Mouse (Mus musculus) kidney, postnatal 14 days (tissue): ENCODE measurements around the gene 1190002N15Rik.

ENCODE experiments used
- DNase-seq: peaks from one replicate; pipeline ENCODE4 v3.0.0; 2022; ENCODE audit warnings: mixed read lengths

1190002N15Rik gene

DNA sequence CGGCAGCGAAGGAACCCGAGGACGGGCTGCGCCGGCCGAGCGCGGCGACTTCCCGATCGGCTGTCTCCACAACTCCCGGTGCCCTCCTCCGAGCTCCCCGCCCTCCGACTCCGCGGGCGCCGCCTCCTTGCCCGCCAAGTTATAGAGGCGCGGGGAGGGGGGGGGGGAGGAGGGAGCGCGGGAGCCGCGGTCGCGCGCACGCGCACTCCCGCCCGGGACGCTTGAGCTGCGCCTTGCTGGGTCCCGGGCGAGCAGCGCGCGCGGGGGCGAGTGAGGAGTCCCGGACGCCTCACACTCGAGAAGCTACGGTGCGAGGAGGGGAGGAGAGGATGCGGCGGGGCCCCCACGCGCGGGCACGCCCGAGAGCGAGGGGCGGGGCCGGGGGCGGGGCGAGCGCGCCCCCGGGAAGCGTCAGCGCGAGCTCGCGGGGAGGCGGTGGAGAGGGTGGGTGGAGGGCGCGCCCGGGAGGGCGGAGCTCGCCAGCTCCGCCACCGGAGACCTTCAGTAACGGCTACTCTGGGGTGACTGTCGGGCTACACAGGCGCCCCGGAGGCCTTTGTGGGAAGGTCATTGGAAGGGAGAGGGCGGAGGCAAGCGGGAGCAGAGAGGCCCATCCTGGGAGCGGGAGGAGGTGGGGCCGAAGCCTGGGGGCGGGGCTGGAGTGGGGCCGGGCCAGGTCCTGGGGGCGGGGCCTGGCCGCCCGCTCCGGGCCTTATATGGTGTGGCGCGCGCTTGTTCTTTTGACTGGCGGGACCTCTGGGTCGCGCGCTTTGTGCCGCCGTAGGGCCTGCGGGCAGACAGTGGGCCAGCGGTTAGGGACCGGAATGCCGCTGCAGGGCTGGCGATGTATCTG, at the start of gene 1190002N15Rik:
1190002N15Rik (minus strand) TSS at position 112 of the 853 bp plus-strand sequence.
- DNase-seq = peak; percentile 97

DNA sequence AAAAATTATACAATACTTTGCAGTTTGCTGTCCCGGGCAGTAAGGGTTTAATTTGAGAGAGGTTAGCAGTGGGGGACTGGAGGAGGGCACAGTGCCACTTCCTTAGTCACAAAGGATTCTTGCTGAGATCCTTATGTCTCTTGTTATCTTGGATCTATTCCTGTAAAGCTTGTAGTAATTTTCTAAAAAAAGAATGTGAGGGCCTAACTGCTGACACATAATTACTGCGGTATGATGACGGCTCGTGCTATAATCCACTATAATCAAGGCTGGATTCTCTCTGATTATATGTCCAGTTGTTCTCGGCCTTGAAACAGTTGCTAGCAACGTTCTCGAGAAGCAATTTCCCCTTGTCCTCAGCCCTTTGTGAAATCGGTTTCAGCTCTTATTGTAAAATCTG, 44.4 kb upstream of the 1190002N15Rik start:
- no peak for DNase-seq

DNA sequence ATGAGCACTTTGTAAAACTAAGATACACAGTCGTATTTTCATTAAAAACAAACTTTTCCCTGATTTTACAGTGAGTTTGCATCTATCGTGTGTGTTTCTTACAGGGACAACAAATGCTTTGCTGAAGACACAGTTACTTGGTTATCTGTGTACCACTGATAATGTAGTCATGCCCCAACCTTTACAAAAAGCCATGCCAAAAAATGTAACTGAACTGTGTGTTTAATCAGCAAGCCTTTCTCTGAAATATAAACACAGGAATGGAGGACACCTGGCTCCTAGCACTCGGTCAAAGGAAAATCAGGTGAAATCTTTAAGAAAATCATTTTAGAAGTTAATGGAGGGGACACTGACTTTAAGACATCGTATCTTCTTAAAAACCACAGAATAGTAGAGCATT, 43.8 kb upstream of the 1190002N15Rik start:
- DNase-seq = no peak

DNA sequence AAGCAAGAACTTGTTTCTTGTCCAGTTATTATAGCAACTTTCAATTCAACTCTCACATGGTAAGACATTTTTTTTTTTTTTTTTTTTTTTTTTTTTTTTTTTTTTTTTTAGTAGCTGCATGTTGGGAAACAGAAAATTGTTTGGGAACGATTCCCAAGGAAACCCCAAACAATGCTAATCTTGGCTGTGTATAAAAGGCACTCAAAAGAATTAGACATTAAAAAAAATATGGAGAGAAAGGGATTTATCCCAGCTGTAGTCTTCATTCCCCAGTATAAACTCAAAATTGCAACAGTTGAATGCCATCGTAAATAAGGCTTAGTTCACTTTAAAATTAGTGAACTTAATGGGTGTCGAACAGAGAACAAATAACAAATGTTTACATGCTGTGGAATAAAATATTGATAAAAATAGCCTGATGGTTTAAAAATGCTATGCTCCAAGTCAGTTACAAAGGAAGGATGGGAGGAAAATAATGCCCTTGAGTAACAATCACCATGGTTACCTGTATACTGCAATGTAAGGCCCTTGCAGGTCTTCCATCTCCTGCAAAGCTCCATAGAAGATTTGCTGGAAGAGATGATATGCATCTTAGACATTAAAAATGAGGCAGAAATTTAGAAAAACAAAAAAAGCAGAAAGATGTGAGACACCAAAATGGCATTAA, 42.3 kb upstream of the 1190002N15Rik start:
- DNase-seq = no peak

DNA sequence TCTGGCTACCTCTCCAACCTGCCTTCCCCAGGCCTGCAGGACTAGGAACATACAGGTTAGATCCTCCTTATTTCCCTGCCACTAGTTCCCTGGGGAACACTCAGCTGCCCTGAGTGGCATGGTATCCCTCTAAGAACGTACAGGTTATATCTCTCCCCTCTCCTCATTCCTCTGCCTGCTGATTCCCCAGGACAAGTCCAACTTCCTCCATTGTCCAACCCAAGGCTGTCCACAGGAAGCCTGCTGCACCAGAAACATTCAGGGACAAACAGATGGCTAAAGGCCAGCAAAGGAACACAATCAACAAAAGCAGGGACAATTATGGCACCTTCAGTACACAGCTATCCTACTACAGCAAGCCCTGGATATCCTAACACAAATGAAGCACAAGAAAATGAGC, 33.9 kb upstream of the 1190002N15Rik start:
- no peak for DNase-seq

DNA sequence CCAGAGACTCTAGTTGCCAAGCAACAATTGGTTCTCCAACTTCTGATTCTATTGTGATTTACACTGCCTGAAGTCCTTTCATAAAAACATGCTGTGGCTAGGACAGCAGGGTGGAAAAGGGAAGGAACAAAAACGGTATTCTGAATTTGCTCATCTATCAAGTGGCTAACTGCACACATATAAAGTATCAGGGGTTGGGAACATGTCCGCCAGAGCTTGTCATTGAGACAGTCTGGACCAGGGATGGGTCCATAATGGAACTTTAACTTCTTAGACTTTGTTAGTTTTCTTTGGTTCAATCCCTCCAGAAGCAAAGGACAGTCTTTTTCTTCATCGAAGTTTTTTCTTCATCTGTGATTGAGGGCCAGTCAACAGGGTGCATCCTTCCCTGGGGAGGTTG, 30.5 kb upstream of the 1190002N15Rik start:
- DNase-seq = no peak

DNA sequence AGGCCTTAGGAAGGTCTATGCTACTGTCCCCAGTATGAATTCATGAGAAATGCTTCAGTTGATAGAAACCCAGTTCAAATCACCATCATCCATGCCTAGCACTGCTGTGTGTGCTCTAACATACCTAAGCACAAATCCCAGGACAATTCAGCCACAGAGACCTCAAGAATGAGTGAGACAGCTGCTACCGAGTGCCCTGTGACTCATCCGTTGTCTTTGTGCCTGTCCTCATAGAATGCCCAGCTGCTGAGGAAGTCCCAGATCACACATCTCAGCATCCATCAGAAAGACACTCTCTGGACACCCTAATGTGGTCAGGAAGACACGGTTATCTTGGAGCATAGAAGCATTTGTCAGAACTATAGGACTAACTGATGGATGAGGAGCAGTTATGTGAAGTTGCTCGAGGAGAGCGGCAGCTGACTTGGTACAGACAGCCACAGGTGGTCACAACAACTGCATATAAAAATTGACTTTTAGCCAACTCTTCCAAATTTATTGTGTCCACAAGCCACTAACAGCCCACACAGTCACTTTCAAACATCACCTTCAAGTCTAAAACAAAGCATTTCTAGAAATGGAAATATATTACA, 29.9 kb upstream of the 1190002N15Rik start:
- no peak for DNase-seq

DNA sequence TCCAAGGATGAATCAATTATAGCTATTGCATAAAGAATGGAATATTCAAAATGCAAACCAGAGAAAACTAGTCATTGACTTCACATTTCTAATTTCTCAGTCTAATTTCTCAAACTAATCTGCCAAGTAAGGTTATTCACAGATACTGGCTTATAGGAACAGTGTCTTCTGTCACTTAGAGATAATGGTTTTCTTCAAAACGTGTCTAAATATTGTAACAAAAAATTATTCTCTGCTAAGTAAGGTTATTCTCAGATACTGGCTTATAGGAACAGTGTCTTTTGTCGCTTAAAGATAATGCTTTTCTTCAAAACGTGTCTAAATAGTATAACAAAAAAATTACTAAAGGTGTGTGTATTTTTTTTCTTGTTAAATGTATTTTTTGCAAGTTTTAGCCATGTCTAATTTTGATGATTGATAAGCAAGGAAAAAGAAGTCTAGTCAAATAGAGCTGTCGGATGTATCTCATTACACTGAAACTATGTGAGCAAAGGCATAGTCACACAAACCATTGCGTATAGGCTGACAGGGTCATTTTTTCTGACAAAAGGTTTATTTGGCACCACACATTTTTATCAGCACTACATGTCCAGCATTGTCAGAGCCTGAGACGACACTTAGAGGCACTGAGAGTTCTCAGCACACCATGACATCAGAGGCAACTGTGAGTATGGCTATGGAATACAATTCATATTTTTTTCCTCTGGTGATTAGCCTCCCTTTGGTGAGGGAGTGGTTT, 19.1 kb upstream of the 1190002N15Rik start:
- DNase-seq = no peak

DNA sequence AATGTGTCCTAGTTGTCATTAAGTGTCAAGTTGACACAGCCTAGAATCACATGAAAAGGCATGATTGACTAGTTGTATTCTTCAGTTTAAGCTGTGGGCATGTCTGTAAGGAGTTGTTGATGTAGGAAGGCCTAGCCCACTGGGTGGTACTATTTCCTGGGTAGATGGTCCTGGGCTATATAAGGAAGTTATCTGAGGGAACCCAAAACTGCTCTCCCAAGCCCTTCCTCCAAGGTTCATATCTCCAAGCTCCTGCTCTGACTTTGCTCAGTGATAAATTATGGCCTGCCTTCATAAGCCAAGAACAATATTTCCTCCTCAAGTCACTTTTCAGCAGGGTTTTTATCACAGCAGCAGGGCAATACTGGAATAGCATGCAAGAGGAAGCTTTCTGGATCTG, 18.4 kb upstream of the 1190002N15Rik start:
- no peak for DNase-seq

DNA sequence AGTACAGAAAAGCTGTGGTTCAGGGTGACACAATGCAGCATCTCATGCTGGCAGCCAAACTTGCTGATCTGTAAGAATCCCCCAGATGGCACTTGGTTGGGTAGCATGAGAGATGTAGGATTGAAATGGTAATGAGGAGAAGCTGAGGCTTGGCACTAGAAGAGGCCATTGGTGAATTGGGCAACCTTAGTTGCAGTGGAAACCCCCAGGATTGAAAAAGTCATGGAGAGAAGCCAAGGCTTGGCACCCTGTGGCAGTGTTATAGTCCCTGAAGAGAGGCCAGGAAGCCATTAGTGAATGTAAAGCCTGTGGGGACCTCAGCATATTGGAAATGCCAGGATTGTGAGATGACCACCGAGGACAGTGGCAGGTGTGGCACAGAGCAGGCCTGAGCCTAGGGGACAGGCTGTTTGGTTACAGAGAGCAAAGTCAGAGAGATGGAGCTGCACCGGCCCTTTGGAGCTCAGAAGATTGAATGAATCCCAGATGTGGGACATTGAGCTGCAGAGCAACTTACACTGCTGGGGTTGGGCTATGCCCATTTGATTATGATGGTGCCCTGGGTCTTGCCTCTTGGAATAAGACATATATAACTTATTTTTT, 12.7 kb upstream of the 1190002N15Rik start:
- no peak for DNase-seq

DNA sequence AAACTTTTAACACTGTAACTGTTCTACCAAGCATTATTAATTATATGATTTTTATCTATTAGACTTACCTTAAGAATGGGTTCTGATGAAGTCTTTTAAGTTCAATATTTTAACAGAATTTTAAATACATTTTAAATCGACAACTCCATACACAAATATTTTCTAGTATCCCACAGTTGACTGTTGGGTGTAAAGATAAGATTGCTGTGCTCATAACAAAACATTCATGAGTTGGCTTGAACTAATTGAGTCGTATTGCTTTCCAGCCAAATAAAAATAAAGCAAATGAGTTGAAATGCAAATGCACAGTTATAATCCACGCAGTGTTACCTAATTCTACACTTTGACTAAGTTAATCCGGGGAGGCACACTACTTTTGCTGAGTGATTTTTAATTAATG, 6.0 kb upstream of the 1190002N15Rik start:
- no peak for DNase-seq

DNA sequence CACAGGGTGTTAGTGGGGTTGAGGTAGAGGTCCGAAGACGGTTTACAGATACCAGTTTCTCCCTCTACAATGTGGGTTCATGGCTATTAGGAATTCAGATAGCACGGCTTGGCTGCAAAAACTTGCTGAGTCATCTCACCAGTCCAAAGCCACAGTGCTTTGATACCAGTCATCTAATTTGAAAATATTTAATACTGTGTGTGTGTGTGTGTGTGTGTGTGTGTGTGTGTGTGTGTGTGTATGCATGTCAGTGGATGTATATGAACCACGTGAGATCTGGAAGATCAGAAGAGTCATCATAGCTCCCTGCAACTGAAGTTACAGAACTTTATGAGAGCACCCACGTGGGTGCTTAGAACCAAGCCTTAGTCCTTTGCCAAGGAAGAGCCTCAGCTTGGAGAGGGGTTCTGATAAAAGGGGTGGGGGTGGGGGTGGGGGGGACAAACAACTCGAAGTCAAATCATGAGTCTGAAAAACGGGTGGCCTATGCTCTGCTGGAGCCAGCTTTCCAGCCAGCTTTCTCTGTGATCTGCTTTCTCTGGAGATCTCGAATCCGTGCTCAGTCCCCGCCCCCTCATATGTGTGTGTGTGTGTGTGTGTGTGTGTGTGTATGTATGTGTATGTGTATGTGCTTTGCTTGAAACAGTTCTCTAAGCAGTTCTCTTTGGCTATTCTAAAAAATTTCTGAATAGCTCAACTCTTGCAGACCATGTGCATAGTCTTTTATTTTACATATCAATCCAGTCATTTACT, 2.6 kb upstream of the 1190002N15Rik start:
- DNase-seq = no peak

DNA sequence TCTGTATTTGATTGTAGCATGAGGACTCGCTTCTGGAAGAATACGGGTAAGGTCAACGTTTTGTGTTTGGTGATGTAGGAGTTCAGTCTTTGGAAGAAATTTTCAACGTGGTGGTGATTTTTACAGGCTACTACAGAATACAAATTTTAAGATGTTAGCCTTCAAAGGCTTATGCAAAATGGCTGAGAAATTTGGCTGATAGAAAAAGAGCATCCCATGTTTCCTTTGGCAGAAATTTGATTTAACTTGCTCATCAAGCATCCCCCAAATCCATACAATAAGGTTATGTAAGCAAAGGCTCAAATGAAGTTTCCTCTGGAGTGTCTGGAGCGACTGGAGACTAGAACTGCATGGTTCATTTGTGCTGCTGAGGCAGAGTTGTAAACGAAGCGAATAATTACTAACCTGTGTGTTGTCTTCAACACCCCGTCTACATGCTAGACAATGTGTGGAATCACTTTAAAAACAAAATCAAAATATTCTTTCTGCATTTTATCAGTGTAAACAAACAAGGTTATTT, 1.5 kb upstream of the 1190002N15Rik start:
- DNase-seq = no peak

DNA sequence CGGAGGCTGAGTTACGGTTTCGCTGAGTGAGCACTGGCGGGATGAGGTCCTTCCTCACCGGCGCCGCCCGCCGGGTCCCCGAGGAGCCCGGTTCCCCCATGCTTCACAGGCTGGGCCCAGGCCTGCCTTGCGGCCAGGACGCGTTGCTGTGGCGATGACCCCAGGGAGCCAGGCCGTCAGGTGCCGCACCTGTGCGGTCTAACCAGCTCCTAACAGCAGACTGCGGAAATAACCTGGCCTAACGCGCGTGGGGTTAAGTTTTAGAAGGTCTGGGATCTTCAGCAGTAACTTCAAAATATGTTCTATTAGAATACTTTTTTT, 902 bp upstream of the 1190002N15Rik start:
- DNase-seq = no peak

DNA sequence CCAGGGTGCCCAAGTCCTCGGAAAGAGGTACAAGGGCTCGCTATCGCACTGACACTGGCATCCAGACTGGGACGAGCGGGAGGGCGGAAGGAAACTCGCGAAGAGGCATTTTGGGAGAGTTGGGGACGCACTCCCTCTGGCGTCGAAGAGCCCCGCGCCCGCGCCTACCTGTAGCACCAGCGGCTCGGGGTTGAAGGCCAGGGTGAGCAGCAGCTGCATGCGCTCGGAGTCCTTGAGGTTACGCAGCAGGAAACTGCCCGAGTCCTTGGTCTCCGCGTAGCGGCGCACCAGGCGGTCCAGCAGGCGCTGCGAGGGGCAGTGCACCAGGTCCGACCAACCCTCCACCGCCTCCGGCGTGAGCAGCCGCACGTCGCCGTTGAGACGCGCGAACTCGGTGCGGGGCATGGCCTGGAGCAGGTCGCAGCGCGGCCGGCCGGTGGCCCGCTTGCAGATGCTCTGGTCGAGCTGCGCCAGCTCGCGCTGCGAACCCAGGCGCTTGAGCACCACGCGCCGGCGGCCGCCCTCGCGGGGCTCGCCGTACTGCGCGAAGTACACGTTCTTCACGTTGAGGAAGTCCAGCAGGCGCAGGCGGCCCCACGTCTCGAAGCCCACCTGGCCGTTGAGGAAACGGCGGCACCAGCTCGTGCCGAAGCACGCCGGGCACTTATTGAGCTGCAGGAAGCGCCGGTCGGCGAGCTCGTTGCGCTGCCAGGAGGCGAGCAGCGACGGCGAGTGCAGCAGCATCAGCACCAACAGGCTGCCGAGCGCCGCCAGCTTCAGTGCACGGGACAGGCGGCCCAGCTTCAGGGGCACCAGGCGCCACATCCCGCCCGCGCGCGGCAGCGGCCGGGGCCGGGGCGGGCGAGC, 597 bp downstream of the 1190002N15Rik start:
- peak; percentile 75 for DNase-seq

DNA sequence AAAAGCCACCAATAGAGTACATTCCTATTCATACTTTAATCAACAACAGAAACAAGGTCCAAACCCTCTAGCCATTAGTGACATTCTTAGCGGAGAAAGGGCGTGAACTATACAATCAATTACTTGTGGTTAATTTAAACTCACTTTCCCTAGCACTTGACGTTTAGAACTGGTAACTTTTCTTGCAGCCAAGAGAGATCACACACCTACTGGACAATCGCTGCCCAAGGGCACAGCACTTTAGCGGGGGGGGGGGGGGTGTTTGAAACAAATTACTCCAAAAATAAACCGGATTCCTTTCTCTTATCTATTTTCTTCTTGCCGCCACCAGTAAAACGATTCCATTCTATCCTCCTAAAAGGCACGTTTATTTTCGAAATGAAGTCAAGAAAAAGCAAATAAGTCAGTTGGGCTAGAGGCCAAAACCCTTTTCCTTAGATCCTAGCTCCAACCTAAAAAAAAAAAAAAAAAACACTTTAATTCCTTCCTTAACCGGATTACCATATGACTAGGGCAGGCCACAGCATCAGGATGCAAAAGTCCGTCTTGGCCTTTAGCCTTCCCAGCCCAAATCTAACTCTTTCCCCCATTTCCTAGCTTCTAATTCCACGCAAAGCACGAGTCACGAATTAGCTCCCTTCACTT, 1.5 kb downstream of the 1190002N15Rik start:
- no peak for DNase-seq

DNA sequence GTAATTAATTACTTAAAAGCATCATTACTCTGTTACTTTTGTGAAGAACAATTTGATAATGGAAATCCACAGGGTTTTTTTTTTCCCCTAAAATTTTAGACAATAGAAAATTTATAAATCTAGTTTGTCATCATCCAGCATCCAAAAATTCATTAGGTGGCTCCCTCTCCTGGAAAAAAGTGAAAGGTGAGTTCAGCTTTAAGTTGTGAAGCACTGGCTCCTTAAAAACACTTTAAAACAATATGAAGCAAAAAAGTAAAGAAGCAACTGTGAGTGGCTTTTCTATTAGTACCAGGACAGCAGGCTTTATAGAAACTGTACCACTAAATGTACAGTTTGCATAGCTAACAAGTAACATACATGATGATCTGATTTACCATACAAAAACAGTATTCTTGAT, 3.1 kb downstream of the 1190002N15Rik start:
- DNase-seq = peak; percentile 25

DNA sequence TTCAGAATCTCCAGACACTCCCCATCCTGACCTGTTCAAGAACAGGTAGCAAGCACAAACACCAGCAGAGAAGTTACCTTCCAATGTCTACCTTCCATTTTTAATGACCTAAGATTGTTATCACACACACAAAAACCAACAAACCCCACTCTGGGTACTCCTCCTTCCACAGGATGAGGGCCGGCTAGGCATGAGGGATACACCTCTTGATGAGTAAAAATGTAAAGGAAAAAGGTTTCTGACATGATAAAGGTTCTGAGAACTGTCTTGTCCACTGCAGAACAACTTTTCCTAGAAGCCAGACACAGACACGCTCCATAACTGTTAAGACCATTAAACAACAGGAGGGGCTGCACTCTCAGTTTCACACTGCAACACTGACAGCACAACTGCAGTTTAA, 3.7 kb downstream of the 1190002N15Rik start:
- no peak for DNase-seq

DNA sequence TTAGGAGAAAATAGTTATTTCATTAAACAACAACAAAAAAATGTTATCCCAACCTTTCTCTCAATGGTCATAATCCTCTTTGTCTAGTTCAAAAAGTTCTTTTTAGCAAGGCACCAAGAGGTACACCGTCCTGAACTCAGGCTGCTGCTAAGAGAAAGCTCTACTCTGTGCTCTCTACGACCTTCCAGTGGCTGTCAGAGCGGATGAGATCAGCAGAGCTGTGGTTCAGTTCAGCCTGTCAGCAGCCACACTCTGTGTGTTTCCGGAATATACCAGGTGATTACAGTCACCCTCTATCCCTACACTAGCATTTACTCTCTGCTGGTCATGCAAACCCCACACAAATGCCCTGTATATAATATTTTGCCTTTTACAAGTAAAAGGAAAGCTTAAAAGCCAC, 4.2 kb downstream of the 1190002N15Rik start:
- DNase-seq = no peak

DNA sequence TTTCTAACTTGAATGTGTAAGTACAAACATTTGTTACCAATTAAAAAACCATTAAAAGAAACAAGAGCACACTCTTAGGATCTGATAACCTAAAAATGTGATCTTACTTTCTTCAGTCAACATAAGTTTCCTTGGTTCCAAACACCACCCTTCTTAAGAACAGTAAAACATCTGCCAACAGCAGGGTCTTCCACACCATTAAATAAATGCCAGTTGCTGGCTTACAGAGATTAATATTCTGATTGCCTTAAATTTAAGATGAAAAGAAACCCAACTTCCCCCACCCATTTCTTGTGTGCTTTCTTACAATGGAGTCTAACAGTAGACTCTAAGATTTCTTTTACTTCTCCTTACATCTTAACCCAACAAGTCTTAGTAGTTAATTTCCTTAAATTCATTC, 7.9 kb downstream of the 1190002N15Rik start:
- no peak for DNase-seq
